Mouse (Mus musculus) heart, postnatal 4 days (tissue): ENCODE results near the gene Rpl19. TPM values are rescaled to one million over a fixed set of nuclear protein-coding genes. Genes with fewer than 3 reads are reported as not detected.

ENCODE experiments used
- DNase-seq: peaks from one replicate; pipeline ENCODE4 v3.0.0; 2021
- microRNA-seq, 2 experiments: library from miRNA; unstranded; fragments of <30 nt; microRNA quantifications; one replicate each; pipeline ENCODE4 v1.2.0; 2021 to 2022
- total RNA-seq, 2 experiments: library from RNA; stranded (reverse); gene quantifications; 2 replicates each; pipeline ENCODE4 v1.2.3; 2021

The Rpl19 gene
- total RNA-seq, 2 experiments from 2014 or later = 795 to 849 TPM

DNA sequence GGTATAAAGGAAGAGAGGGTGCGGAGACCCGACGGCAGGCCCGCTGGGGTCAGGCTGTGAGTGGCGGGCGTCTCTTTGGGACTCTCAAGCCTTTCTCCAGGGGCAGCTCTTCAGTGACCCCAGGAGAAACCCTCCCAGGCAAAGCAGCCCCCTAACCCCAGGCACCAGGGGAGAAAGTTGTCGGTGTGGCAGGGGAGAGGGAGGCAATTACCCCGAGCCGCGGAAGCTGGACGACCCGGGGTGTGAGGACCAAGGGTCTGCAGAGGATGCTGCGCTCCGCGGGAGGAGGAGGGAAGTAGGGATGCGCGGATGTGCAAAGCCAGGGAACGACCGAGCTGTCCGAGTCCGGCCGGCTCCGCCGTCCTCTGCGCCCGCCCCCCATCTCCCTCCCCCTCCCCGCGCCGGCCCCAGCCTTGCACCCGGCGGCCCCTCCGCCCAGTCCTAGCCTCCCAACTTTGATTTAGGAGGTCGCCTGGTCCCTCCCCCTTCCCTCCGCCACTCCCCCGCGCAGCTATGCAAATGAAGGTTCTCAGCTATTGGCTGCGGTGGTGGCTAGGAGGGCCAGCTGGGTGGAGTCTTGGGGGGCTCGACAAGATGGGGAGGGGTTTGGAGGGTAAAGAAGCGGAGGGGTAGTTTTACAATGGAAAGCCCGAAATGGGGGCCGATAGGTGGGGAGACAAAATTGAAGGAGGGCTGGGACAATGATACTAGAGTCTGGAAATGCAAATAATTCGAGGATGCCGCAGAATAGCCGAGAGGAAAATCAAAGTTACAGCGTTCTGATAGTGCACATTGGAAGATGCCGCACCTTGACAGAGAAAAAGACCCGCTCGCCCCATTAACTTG lies 26.7 kb downstream of the Rpl19 start, which contains the start of gene Stac2:
Stac2 (minus strand) TSS at position 474 of the 846 bp plus-strand sequence.
- DNase-seq = peak; percentile 80

GRCm38 (mm10) chr11:98057466-98057865 lies 31.0 kb downstream of the Rpl19 start:
- no peak for DNase-seq

DNA sequence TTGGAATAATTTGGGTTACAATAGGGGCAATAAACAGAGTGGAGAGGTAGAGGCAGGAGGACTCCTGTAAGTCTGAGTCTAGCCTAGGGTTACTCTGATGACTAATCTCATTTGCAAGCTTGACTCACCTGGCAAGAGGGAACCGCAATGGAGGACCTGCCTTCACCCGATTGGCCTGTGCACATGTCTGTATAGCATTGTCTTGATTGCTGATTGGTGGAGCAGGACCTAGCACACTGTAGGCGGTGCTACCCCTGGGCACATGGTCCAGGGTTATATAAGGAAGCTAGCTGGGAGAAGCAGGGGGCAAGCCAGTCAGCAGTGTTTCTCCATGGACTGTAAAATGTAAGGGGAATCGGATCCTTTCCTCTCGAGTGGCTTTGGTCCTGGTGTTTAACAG lies 31.5 kb downstream of the Rpl19 start:
- no peak for DNase-seq

DNA sequence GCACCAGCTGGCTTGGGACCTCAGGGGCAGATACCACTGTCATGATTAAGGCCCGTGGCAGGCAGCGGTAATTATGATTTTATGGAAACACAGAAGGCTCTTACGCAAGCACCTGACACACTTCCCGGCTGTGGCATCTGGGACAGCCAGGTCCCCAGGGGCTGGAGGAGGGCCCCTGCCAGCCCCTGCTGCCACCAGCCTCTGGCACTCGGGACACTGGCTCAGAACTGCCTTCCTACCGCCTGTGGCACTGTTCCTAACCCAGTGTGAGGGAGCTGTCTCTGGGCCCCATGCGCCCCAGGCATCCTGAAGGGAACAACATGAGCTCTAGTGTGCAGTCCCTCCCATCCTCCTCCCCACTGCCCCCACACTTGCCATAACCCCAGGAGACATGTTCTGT lies 33.2 kb downstream of the Rpl19 start:
- no peak for DNase-seq

- DNase-seq = no peak
Observed at GRCm38 (mm10) chr11:98060104-98060692, 33.7 kb downstream of the Rpl19 start.

- DNase-seq = no peak
Observed at GRCm38 (mm10) chr11:98061441-98061840, 34.9 kb downstream of the Rpl19 start.

DNA sequence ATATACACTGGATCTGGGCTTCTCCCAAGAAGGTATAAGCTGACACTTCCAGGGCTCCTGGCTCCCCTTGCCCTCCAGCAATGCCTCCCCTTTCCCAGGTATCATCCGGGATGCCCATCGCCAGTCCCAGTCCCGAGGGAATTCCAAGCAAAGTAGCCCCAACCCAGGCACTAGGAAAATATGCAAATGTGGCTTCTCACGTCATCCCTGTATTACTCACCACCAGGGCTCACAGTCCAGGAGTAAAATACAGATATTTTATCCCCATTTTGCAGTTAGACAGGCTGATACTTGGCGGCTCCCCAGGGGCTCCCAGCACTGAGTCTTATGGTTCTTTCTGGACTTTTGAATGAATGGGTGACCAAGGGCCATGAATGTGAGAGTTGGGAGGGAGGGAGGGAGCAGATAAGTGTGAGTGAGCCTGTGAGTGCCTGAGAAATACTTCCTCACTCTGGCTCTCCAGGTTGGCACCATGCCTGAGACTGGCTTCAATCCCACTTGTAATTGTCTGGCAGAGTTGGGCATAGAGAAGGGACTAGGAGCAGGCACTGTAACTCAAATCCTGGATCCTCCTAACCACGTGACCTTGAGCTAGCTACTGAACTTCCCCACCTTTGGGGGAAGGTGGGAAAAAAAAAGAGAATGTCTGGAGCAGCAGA lies 35.5 kb downstream of the Rpl19 start:
- DNase-seq = peak; percentile 83

DNA sequence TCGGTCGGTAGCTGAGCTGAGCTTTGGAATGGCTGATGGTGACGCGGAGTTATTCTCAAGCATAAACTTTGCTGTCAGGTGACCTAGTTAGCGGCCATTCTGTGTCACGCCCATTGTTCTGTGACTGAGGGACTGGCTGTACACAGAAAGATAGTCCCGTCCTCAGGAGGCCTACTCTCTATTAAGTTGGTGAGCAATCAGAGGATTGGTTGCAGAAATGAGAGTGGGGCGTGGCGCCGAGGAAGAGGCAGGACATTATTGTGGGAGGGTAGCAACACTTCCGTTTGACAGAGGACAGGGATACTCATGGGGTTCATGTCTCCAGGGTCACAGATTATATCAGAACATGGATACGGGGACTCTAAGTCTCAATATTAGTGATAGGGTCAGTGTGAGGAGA lies 39.7 kb downstream of the Rpl19 start:
- no peak for DNase-seq

- no peak for DNase-seq
Observed at GRCm38 (mm10) chr11:98067255-98067654, 40.7 kb downstream of the Rpl19 start.

DNA sequence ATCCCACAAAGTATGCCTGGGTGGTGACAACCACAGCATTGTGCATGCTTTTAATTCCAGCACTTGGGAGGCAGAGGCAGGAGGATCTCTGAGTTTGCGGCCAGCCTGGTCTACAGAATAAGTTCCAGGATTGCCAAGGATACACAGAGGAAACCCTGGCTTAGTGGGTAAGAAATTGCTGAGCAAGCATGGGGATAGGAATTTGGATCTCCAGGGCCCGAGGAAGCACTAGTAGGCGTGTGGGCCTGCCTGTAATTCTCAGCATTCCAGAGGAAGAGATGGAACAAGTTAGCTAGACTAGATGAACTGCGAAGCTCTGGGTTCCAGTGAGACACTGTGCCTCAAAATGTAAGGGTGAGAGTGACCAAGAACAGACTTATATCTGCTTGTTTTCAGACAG lies 46.9 kb downstream of the Rpl19 start:
- DNase-seq = no peak

DNA sequence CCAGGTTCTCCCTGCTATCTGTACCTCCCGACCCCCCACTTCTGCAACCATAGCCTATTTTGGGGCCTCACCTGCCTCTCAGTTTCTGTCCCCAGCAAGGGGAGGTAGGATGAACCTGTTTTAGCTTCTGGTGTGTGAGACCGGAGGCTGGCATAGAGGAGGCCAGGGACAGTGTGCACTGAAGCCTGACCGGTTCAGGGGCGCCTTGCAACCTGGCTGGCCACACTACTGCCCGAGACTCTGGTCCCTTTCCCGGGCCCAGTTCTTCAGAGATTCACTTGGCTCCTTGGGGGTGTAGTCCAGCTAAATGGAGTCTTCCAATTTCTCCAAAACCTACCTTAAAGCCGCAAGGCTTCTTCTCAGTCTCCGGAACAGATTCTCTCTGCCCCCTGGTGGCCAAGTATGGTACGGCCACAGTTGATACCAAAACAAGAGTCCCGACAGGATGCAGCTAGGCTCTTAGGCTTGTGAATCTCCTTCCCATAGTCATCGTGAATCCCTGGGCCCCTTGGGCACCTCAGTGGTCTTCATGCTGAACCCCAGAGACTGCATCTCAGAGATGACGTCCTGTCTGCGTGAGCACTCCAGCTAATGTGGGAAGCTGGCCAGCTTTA lies 48.8 kb downstream of the Rpl19 start:
- peak; percentile 95 for DNase-seq

GRCm38 (mm10) chr11:98077086-98077485 lies 50.6 kb downstream of the Rpl19 start:
- DNase-seq = peak; percentile 44

Small RNAs within 50 kb of the gene (microRNA-seq; reads per million reads assigned to microRNA genes)
- gene Gm27597 = 0 reads per million in 2 experiments

Other genes starting within 250 kb of the Rpl19 start
- 100 to 1,000 TPM; 738 to 764 TPM for gene Rpl23, start 244.3 kb upstream of the Rpl19 start, total RNA-seq
- 10 to 100 TPM; 73.3 to 74.4 TPM for gene Lasp1, start 227.7 kb upstream of the Rpl19 start, total RNA-seq
- gene B230217C12Rik, start 185.9 kb upstream of the Rpl19 start, total RNA-seq = under 1 TPM; 0.77 to 0.79 TPM
- gene Fbxo47, start 142.6 kb upstream of the Rpl19 start, total RNA-seq = 1 to 10 TPM in 1 of 2 experiments, under 1 TPM in 1; 0.79 to 1.2 TPM
- gene Plxdc1, start 40.3 kb upstream of the Rpl19 start, total RNA-seq = 1 to 10 TPM; 3.4 to 4.2 TPM
- 1 to 10 TPM; 1.6 TPM for gene Arl5c, start 30.5 kb upstream of the Rpl19 start, total RNA-seq
- gene Cacnb1, start 3.7 kb upstream of the Rpl19 start, total RNA-seq = 1 to 10 TPM; 7.4 to 7.5 TPM
- under 1 TPM; 0.64 to 0.81 TPM for gene Stac2, start 26.8 kb downstream of the Rpl19 start, total RNA-seq
- 10 to 100 TPM; 16.2 to 17.5 TPM for gene Fbxl20, start 123.7 kb downstream of the Rpl19 start, total RNA-seq
- gene Med1, start 166.6 kb downstream of the Rpl19 start, total RNA-seq = 10 to 100 TPM; 48.5 to 52.6 TPM
- gene Cdk12, start 176.3 kb downstream of the Rpl19 start, total RNA-seq = 10 to 100 TPM; 31.3 to 32.7 TPM